Mouse (Mus musculus): ENCODE data around the gene Fgf7.

Gene Fgf7

GRCm38 (mm10) chr2:126061037-126061773 lies 26.7 kb downstream of the Fgf7 start:
- no peak for ATAC-seq (ENCODE audit: low TSS enrichment)

- no peak for ATAC-seq (ENCODE audit: low TSS enrichment)
Measured at GRCm38 (mm10) chr2:126062876-126063275, 28.4 kb downstream of the Fgf7 start.

DNA sequence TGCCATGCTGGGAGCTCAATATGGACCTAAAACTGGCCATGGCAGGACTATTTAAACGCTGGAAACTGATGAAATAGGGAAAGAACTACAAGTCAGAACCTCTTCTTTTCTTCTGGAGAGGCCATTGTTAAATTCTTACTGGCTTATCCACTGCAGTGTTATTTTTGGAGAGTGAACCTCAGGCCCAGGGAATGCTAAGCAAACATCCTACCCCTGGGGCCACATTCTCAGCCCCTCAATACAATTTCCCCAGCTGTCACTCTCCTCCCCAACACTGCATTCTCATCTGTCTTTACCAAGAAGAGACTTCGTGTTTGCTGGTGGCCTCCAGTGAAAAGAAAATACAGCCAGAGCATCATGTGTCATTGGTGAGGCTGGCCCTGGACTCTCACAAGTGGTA lies 30.4 kb downstream of the Fgf7 start:
- no peak for ATAC-seq (ENCODE audit: low TSS enrichment)

DNA sequence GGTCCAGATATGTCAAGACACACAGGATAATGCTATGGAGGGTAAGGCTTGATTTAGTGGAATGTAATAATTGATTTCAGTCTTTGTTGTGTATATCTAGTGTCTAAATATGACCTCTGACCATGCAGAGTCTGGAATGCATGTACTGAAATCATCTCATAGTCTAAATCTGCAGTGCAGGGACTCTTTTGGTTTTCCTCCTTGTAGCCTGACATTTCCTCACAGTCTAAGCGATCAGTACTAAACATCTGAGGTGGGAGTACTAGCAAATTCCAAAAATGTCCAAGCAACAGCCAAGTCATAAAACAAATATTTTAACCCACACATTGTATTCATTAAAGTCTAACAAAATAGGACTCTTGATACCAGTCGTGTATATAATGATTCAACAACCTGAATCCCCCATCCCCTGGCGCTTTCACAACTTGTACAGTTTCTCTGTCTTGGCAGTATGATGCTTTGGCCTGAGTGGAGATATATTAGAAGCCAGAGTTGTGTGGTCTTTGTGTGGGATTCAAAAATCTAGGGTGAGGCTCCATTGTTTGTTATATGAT lies 30.9 kb downstream of the Fgf7 start:
- no peak for ATAC-seq (ENCODE audit: low TSS enrichment)

DNA sequence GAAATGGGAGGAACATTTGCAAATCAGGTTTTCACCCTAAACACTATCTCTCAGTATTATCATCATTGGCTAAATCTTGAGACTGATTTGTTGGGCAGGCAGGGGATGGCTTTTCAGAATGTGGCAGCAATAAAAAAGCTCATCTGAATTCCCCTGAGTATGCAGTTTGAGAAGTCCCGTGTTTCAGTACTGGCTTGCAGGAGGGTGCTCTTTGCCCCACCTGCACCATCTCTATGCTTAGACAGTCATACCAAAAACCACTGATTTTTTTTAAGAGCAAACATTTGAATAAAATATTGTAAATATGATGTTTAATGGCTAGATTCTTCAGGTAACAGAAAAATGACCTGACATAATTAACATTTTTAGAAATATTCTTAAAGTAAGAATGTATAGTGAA lies 35.3 kb downstream of the Fgf7 start:
- no peak for ATAC-seq (ENCODE audit: low TSS enrichment)

- ATAC-seq (ENCODE audit: low TSS enrichment): no peak
Measured at GRCm38 (mm10) chr2:126073744-126074143, 39.3 kb downstream of the Fgf7 start.

- ATAC-seq (ENCODE audit: low TSS enrichment): no peak
Measured at GRCm38 (mm10) chr2:126076506-126076905, 42.0 kb downstream of the Fgf7 start.

DNA sequence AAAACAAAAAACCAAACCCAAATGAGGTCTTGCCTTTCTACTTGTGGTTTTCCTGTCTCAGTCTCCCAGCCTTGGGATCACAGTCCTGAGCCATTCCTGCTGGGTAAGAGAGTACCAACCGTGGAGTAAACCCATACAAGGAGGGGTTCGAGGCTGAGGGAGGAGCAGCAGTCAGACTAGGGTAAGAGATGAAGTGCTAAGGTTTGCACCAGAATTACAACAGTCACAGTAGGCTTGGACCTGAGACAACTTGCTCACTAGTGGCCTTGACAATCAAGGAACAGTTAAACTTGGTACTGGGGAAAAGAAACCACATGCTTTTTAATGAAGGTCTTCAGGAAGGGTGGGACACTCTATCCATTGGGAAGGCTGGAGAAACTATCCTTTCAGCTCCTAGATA lies 44.6 kb downstream of the Fgf7 start:
- ATAC-seq (ENCODE audit: low TSS enrichment): no peak

DNA sequence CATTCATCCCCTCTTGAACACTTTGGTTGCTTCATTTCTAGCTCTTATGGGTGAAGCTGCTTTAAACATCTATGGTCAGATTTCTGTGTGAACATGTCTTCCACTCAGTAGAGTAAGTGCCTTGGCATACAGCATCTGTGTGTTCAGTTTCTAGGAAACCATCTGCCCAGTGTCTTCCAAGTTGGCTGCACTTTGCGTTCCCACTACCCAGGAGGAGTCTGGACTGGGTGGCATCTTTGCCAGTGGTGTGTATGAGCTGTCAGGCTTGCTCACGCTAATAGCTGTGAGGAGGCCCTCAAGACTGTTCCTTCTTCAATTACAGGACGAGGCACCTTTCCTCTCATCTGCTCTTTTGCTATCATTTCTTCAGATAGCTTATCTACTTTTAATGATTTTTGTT lies 49.9 kb downstream of the Fgf7 start:
- no peak for ATAC-seq (ENCODE audit: low TSS enrichment)

DNA sequence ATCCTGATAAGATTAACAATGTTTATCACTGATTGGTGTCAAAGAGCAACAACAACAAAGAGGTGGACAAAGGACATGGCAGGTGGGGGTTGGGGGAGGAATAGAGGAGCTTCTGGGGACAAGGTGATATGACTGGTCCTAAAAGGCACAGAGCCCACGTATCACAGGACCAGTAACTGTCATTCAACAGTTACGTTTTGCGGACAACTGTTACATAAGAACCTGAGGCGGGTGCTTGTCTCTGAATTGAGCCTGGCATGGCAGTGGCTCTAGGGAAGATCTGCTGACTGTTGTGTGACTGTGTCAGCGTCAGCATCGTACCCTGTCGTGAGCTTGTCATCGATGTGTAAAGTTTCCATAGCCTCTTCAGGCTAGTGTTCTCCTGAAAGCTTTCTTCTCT lies 51.7 kb downstream of the Fgf7 start:
- ATAC-seq (ENCODE audit: low TSS enrichment): no peak

DNA sequence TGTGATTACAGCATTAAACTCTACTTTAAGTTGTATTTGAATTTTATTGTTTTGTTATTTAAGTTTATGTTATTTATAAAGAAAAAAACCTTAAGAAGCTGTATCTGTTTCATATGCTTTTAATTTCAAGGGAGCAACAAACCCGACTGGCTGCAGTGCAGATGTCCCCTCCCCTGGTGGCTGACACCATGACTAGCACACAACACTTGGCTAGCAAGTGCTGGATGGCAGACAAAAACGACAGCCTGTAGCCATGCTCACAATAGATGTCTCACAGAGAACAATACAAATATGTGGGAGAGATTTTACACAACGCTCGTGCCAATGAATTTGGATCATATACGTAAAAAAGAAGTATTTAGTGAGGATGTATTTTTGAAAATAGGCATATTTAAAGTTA lies 56.0 kb downstream of the Fgf7 start:
- no peak for ATAC-seq (ENCODE audit: low TSS enrichment)

- no peak for ATAC-seq (ENCODE audit: low TSS enrichment)
Measured at GRCm38 (mm10) chr2:126094616-126095015, 60.2 kb downstream of the Fgf7 start.
